Mouse (Mus musculus): ENCODE results near the gene Scfd2. TPM values are rescaled to one million over a fixed set of nuclear protein-coding genes. Genes with fewer than 3 reads are reported as not detected.

Gene Scfd2
- polyA plus RNA-seq, 1 experiment from 2014 or later = 17.1 TPM

DNA sequence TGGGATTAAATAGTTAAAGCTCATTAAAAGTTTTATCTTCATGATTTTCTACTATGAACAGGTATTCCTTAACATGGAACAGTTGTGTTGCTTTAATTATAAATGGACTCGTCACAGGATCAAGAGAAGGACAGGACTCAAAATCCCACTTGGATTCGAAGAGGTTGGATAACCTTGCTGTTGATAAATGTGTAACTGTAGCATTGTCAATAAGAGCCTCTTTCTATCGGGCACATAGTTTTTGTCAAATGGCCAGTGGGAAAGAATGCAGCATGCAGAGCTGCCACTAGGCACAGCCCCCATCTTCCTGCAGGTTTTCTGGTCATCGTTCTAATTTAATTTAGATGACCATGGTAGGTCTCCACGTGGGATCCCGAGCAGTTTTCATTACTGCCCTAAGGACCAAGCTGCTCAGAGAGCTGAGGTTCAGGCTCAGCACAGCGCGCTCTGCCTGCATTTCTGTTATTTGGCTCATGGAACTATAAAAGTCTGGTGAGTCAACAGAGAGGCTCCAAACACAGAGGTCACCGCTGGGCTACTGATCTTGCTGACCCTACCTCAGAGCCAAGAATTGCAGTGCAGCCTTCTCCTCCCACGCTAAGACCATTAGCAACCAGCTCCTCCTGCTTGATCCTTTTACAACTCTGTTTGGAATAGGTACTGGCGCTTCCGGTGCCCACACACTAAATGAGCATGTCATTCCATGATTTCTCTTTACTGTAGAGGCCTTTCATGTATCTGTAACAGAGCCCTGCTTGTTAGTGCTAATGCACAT is 215.9 kb downstream of the Scfd2 start:
- H3K9me3 ChIP-seq (replicated peaks) = no peaks in the 10 kb centered on the region
- H3K27ac ChIP-seq = no peak overlapping the region
- H3K4me1 ChIP-seq = peaks cover 3% of the 10 kb centered on the region
- no peaks in the 10 kb centered on the region for H3K36me3 ChIP-seq
- ATAC-seq (ENCODE audit: low FRiP score) = no peak
- no peak overlapping the region for H3K4me3 ChIP-seq
- no peak overlapping the region for H3K4me2 ChIP-seq (replicated peaks)
- H3K9ac ChIP-seq = no peak overlapping the region
- 70% methylated on average over 12 of the region's 12 CpGs for WGBS
- H3K27me3 ChIP-seq = peaks cover 2% of the 10 kb centered on the region; the same call in 1 of the 2 replicates

DNA sequence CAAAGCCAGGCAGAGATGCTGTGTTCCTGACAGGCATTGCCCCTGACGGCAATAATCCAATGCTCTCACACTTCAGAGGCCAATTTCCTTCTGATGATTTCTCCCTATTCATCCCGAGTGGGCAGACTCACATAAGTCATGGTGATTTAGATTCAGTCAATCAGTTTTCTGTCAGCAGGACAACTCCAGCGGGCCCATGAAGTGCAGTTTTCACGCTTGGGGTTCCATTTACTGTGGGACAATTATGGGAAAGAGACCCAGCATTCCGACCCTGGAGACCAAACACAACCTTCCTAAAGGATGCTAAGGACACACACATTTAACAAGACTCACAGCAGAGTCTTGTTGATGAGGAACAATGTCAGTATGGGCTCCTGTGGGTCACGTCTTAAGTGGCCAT is 217.1 kb downstream of the Scfd2 start:
- ATAC-seq (ENCODE audit: low FRiP score) = no peak
- Histone ChIP-seq H3K36me3 (no peaks in the 10 kb centered on the region), H3K9ac (no peak overlapping the region), H3K4me2 (replicated peaks) (no peak overlapping the region), H3K4me3 (no peak overlapping the region), H3K27me3 (peaks cover 5% of the 10 kb centered on the region; the same call in 1 of the 2 replicates), H3K27ac (no peak overlapping the region), H3K9me3 (replicated peaks) (no peaks in the 10 kb centered on the region), H3K4me1 (peaks cover 3% of the 10 kb centered on the region)
- 51% methylated on average over 6 of the region's 6 CpGs for WGBS

DNA sequence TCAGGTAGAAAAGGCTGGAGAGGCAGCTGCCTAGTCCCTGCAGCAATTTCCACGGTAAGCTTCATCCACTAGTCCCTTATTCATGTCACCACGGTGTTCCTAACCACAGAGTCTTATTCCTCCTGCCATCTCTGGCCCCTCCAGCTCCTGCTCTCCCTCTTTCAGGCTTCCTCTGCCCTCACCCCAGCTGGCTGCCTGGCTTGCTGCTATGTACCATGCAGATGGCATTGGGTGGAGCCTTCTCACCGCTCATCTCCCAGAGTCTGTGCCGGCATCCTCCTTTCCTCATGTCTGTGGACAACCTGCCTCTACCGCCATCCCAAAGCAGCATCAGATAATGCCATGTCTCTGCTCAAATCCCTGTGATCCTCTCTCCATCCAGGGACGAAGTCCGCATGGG is 218.0 kb downstream of the Scfd2 start:
- Histone ChIP-seq H3K4me1 (peaks cover 3% of the 10 kb centered on the region), H3K9me3 (replicated peaks) (no peaks in the 10 kb centered on the region), H3K4me3 (no peak overlapping the region), H3K9ac (no peak overlapping the region), H3K27ac (no peak overlapping the region), H3K27me3 (peaks cover 5% of the 10 kb centered on the region; the same call in 1 of the 2 replicates), H3K4me2 (replicated peaks) (no peak overlapping the region), H3K36me3 (no peaks in the 10 kb centered on the region)
- WGBS = 89% methylated on average over 7 of the region's 7 CpGs
- no peak for ATAC-seq (ENCODE audit: low FRiP score)

DNA sequence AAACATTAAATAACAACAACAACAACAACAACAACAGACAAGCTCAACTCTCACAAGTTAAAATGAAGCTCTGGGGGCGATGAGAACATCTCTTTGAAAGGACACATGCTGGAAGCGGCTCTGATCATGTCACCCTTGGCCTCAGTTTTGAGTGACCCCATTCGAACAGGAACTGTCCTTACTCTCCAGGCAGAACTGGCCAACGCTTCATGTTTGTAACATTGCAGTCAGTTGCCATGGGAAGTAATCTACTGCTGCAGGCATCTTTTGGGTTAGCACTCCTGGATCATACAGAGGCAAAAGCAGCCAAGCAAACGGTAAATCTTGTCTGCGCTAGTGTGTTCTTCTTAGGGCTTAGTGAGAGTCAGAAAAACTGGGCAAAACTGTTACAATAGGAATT is 219.7 kb downstream of the Scfd2 start:
- Histone ChIP-seq H3K4me1 (peaks cover 3% of the 10 kb centered on the region), H3K4me2 (replicated peaks) (no peak overlapping the region), H3K27ac (no peak overlapping the region), H3K27me3 (peaks cover 5% of the 10 kb centered on the region; the same call in 1 of the 2 replicates), H3K9ac (no peak overlapping the region), H3K9me3 (replicated peaks) (no peaks in the 10 kb centered on the region), H3K36me3 (no peaks in the 10 kb centered on the region), H3K4me3 (no peak overlapping the region)
- 57% methylated on average over 6 of the region's 6 CpGs for WGBS
- ATAC-seq (ENCODE audit: low FRiP score) = no peak

DNA sequence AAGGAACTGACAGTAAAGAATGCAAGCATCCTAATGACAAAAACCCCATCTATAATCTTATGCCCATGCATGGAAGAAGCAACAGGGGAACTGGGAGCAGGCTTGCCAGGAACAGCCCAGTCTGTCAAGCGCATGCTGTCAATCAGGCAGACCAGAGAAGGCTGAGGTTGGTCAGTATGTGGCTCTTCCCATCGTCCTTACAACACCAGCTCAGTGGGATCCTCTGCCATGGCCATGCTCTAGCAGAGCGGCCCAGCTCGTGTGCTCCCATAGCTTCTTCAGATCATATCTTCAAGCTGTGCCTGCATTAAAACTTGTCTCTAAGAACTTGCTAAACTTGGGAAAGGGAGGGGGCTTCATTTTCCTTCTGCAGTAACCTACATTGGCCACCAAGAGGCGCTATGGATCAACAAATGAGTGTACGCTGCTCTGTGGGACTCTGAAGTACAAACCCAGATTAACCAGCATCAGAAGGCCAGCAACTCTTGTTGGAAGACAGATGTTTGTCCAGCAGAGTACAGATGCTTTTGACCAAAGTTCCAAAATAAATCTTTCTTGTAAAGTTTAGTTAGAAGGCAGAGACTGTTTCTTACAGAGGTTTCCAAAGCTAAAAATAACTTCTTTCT is 220.2 kb downstream of the Scfd2 start:
- WGBS = 27% methylated on average over 6 of the region's 6 CpGs
- peaks cover 3% of the 10 kb centered on the region for H3K4me1 ChIP-seq
- no peaks in the 10 kb centered on the region for H3K36me3 ChIP-seq
- no peak overlapping the region for H3K4me2 ChIP-seq (replicated peaks)
- no peak overlapping the region for H3K9ac ChIP-seq
- no peak overlapping the region for H3K4me3 ChIP-seq
- ATAC-seq (ENCODE audit: low FRiP score) = no peak
- no peaks in the 10 kb centered on the region for H3K9me3 ChIP-seq (replicated peaks)
- H3K27me3 ChIP-seq = peaks cover 5% of the 10 kb centered on the region; the same call in 1 of the 2 replicates
- no peak overlapping the region for H3K27ac ChIP-seq

DNA sequence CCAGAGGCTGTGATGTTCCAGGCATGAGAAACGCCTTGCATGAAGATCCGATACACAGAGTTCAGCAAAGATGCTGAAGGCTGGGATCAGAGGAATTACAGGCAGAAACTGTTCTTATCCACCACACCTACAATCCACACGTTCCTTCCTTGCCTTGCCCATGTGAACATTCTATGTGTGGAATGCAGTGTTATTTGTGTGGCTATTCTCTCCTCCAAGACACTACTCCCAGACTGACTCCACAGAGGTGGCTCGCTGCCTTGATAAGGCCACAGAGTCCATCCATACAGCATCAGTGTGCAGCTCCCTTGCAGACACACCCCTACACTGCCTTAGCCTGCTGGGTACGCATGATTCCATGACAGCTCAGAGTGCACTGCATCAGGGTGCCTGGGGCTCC is 221.5 kb downstream of the Scfd2 start:
- Histone ChIP-seq H3K27me3 (peaks cover 5% of the 10 kb centered on the region; the same call in 1 of the 2 replicates), H3K36me3 (no peaks in the 10 kb centered on the region), H3K4me3 (no peak overlapping the region), H3K4me2 (replicated peaks) (no peak overlapping the region), H3K9me3 (replicated peaks) (no peaks in the 10 kb centered on the region), H3K4me1 (peaks cover 3% of the 10 kb centered on the region; the same call in 1 of the 2 replicates), H3K27ac (no peak overlapping the region), H3K9ac (no peak overlapping the region)
- 85% methylated on average over 5 of the region's 5 CpGs for WGBS
- ATAC-seq (ENCODE audit: low FRiP score) = no peak

DNA sequence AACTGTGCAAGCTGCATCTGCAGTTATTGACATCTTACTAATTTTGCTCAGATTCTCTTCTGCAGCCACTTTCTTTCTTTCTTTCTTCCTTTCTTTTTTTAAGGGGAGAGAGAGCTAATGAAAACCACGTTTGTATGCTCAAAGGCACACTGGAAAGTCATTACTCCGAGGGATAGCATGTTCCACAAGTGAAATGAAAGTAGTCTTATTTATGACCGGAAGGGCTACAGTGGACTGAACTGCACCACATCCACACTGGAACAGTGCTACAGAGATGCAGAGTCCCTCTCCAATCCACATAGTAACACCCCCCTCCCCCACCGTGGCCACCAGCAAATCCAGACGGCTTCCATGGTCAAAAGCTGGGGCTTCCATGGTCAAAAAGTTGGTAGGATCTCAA is 224.3 kb downstream of the Scfd2 start:
- no peak for ATAC-seq (ENCODE audit: low FRiP score)
- H3K9ac ChIP-seq = no peak overlapping the region
- H3K4me3 ChIP-seq = no peak overlapping the region
- H3K9me3 ChIP-seq (replicated peaks) = no peaks in the 10 kb centered on the region
- no peak overlapping the region for H3K27ac ChIP-seq
- no peaks in the 10 kb centered on the region for H3K4me1 ChIP-seq
- WGBS = 79% methylated on average over 5 of the region's 5 CpGs
- H3K27me3 ChIP-seq = 0 out of 2 replicates have a peak, but pooled peaks cover 3% of the 10 kb centered on the region
- no peaks in the 10 kb centered on the region for H3K36me3 ChIP-seq
- no peak overlapping the region for H3K4me2 ChIP-seq (replicated peaks)

DNA sequence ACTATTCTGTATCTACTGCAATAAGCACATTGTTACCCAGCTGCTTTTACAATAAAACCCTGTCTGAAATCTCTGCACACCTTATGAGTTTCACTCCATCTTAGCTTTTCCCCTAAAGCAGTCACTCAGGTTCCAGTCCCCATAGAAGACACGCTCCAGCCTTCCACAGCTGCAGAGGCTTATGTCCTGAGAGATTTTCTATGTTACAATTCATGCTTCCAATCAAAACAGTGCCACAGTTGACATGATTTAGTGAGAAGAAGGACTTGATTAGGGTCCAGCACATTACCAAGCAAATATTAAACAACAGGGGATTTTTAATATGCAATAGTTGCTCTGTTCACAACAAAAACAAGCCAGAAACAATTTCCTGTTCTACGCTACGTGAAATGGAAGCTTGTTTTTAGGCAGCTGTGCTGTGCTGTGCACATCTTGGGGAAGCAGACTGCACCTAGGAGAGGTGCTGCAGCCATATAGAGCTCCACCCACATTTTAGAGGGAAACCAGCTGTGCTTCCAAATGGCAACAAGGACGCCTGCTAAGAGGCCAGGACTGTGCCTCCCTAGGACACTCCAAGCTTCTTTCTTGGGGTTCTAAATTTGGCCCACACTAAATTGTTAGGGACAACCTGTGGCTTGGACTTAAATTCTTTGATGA is 225.9 kb downstream of the Scfd2 start:
- Histone ChIP-seq H3K27ac (no peak overlapping the region), H3K4me2 (replicated peaks) (no peak overlapping the region), H3K4me1 (0 out of 2 replicates have a peak, but pooled peaks cover 1% of the 10 kb centered on the region), H3K9ac (no peak overlapping the region), H3K36me3 (no peaks in the 10 kb centered on the region), H3K27me3 (0 out of 2 replicates have a peak, but pooled peaks cover 3% of the 10 kb centered on the region), H3K4me3 (no peak overlapping the region), H3K9me3 (replicated peaks) (no peaks in the 10 kb centered on the region)
- no peak for ATAC-seq (ENCODE audit: low FRiP score)
- WGBS = 73% methylated on average over 4 of the region's 4 CpGs

DNA sequence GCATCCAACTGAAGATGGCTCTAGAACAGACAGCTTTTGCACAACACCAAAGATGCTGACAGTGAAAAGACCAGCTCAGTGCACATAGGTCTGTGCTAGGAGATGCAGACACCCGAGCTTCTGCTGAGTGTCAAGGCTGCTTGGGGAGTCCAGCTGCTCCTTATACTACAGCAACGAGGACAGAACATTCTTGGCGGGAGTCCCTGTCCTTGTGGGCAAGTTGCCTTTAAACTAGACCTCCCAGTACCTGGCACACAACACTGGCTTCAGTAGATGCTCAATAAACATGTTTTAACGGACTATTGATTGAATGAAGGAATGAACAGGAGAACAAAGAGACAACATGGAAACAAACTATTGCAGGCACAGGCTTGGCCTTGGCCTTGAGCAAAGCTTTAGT is 226.8 kb downstream of the Scfd2 start:
- no peaks in the 10 kb centered on the region for H3K27me3 ChIP-seq
- H3K4me2 ChIP-seq (replicated peaks) = no peak overlapping the region
- 76% methylated on average over 4 of the region's 4 CpGs for WGBS
- H3K4me1 ChIP-seq = peaks cover 10% of the 10 kb centered on the region
- H3K27ac ChIP-seq = no peak overlapping the region
- no peak for ATAC-seq (ENCODE audit: low FRiP score)
- H3K9ac ChIP-seq = no peak overlapping the region
- H3K4me3 ChIP-seq = no peak overlapping the region
- no peaks in the 10 kb centered on the region for H3K9me3 ChIP-seq (replicated peaks)
- no peaks in the 10 kb centered on the region for H3K36me3 ChIP-seq

DNA sequence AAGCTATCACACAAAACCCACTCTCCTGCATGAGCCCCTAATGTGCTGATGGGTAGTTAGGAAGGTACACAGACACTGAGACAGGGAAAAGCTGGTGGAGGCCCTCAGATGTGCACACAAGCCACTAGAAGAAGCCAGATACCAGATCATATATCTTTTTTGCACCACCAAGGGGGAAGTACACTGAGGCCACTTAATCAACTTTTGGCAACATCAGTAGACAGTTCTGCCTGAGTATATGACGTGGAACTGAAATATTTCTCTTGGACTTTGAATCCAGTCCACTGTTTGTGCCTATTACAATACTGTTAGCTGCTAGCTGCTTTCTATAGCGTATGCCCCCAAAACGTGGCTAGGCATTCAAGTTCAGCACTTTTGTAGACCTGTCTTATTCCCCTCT is 229.2 kb downstream of the Scfd2 start:
- H3K9me3 ChIP-seq (replicated peaks) = no peaks in the 10 kb centered on the region
- WGBS = 85% methylated on average over 3 of the region's 3 CpGs
- no peak overlapping the region for H3K9ac ChIP-seq
- H3K4me1 ChIP-seq = peaks cover 13% of the 10 kb centered on the region
- H3K4me3 ChIP-seq = no peak overlapping the region
- H3K27me3 ChIP-seq = no peaks in the 10 kb centered on the region
- H3K36me3 ChIP-seq = no peaks in the 10 kb centered on the region
- no peak overlapping the region for H3K4me2 ChIP-seq (replicated peaks)
- no peak for ATAC-seq (ENCODE audit: low FRiP score)
- H3K27ac ChIP-seq = no peak overlapping the region

DNA sequence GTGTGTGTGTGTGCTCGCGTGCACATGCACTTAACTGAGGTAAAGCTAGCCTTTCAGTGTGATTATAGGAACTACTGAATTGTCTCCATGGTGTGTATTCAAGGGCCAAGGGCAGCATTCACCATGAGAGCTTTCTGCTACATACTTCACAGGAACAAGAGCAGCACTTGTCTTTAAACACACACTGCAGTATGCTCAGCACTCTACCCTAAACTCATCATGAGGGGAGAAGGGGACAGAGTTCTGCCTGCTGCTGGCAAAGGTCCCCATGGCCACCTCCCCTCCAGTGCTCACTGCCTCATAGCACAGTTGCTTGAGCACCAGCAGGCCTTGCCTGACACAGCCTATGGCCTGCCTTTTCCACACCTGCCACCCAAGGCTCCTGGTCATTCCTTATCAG is 230.1 kb downstream of the Scfd2 start:
- Histone ChIP-seq H3K9ac (no peak overlapping the region), H3K9me3 (replicated peaks) (no peaks in the 10 kb centered on the region), H3K27ac (no peak overlapping the region), H3K4me2 (replicated peaks) (no peak overlapping the region), H3K27me3 (no peaks in the 10 kb centered on the region), H3K36me3 (no peaks in the 10 kb centered on the region), H3K4me3 (no peak overlapping the region), H3K4me1 (peaks cover 13% of the 10 kb centered on the region)
- ATAC-seq (ENCODE audit: low FRiP score) = no peak
- WGBS = 94% methylated on average over 2 of the region's 2 CpGs

DNA sequence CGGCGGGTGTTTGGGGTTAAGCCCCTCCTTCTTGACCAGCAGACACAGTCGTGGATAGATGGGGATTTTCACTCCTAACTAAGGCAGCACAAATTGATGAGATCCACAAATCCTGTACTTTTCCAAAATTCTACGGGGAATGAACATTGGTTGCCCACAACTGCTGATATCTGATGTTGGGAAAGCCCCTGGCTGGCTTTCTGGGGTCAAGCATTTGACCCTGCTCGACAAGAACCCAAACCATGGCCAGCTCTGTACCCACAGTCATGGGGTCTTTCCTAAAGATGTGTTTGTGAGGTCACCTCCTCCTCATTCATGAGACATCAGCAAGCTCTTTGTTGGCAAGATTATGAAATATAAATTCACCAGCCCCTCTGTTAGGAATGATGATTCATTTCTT is 230.6 kb downstream of the Scfd2 start:
- no peak overlapping the region for H3K9ac ChIP-seq
- H3K4me3 ChIP-seq = no peak overlapping the region
- 57% methylated on average over 5 of the region's 5 CpGs for WGBS
- H3K36me3 ChIP-seq = no peaks in the 10 kb centered on the region
- no peak overlapping the region for H3K27ac ChIP-seq
- H3K27me3 ChIP-seq = no peaks in the 10 kb centered on the region
- H3K4me1 ChIP-seq = peaks cover 13% of the 10 kb centered on the region
- ATAC-seq (ENCODE audit: low FRiP score) = no peak
- H3K9me3 ChIP-seq (replicated peaks) = no peaks in the 10 kb centered on the region
- no peak overlapping the region for H3K4me2 ChIP-seq (replicated peaks)
